In genomic region chr9:106447348-106447747, GRCm38 (mm10) we compare ENCODE assay signal across 7 mouse cellular contexts. TPM values are rescaled to one million over a fixed set of nuclear protein-coding genes. Genes with fewer than 3 reads are reported as not detected.
DNase-seq lines count a peak whose midpoint lies in the region; ATAC-seq and TF ChIP-seq lines count a peak whose summit lies in the region.

TSS of gene Abhd14b (plus strand) at chr9:106447459.
TSS of gene Abhd14a (minus strand) at chr9:106447678.

- H3K4me1 ChIP-seq in embryonic facial prominence, embryonic 11.5 days (ENCODE audit: control insufficient read depth, insufficient read depth, low read length) = peaks cover 12% of the 10 kb centered on the region
- H3K4me1 ChIP-seq in kidney, adult 2 months (ENCODE audit: control insufficient read depth, insufficient read depth, low read length) = peaks cover 27% of the 10 kb centered on the region
- H3K4me1 ChIP-seq in limb, embryonic 12.5 days (replicated peaks) = peaks cover 52% of the 10 kb centered on the region
- H3K4me1 ChIP-seq in midbrain, embryonic 15.5 days = peaks cover 34% of the 10 kb centered on the region
- H3K4me1 ChIP-seq in spleen, adult 2 months (ENCODE audit: control insufficient read depth, insufficient read depth, insufficient read length) = peaks cover 8% of the 10 kb centered on the region; the same call in 1 of the 2 replicates

- under 1% methylated on average over 24 of the region's 24 CpGs for WGBS in embryonic facial prominence, embryonic 11.5 days
- WGBS in kidney, adult 2 months = under 1% methylated on average over 24 of the region's 24 CpGs
- WGBS in limb, embryonic 12.5 days = 1% methylated on average over 24 of the region's 24 CpGs
- under 1% methylated on average over 24 of the region's 24 CpGs for WGBS in midbrain, embryonic 15.5 days
- WGBS in spleen, adult 2 months = under 1% methylated on average over 24 of the region's 24 CpGs

- TF ChIP-seq POLR2A in kidney, adult 2 months (IDR thresholded peaks at IDR 0.05; ENCODE audit: low read depth, low read length) = peak; percentile 37
- TF ChIP-seq POLR2A in spleen, adult 2 months (IDR thresholded peaks at IDR 0.05; ENCODE audit: low read depth, low read length) = no peak

- 0 out of 2 replicates have a peak within 1 kb of the TSS, but pooled peaks have one; percentile 15 for H3K27ac ChIP-seq in embryonic facial prominence, embryonic 11.5 days (replicated peaks; ENCODE audit: low read depth, low read length)
- H3K27ac ChIP-seq in kidney, adult 2 months (ENCODE audit: insufficient read depth, low read depth, low read length) = peak within 1 kb of the TSS; percentile 97
- peak within 1 kb of the TSS; percentile 79 for H3K27ac ChIP-seq in limb, embryonic 12.5 days
- H3K27ac ChIP-seq in midbrain, embryonic 15.5 days = peak within 1 kb of the TSS; percentile 70
- no peak within 1 kb of the TSS for H3K27ac ChIP-seq in spleen, adult 2 months (ENCODE audit: insufficient read depth, low read length)

- H3K4me3 ChIP-seq in embryonic facial prominence, embryonic 11.5 days (ENCODE audit: low read depth, low read length) = peak within 1 kb of the TSS; percentile 44
- H3K4me3 ChIP-seq in kidney, adult 2 months (ENCODE audit: insufficient read depth, low read depth, low read length) = peak within 1 kb of the TSS; percentile 82
- H3K4me3 ChIP-seq in limb, embryonic 12.5 days (replicated peaks) = peak within 1 kb of the TSS; percentile 58
- peak within 1 kb of the TSS; percentile 45 for H3K4me3 ChIP-seq in midbrain, embryonic 15.5 days
- H3K4me3 ChIP-seq in spleen, adult 2 months (ENCODE audit: extremely low read depth, insufficient read depth, insufficient read length) = peak within 1 kb of the TSS; percentile 68

- TF ChIP-seq CTCF in kidney, adult 2 months (conservative IDR thresholded peaks at IDR 0.05; ENCODE audit: insufficient read depth, insufficient read length, low read depth, low read length) = peak; percentile 56
- peak; percentile 20; the same call in 1 of the 2 replicates for TF ChIP-seq CTCF in spleen, adult 2 months (IDR thresholded peaks at IDR 0.05; ENCODE audit: extremely low read depth, insufficient read depth, insufficient read length, insufficient replicate concordance)

- H3K9ac ChIP-seq in embryonic facial prominence, embryonic 11.5 days (replicated peaks; ENCODE audit: low read length) = peak within 1 kb of the TSS; percentile 71
- H3K9ac ChIP-seq in limb, embryonic 12.5 days (replicated peaks) = peak within 1 kb of the TSS; percentile 70
- H3K9ac ChIP-seq in midbrain, embryonic 15.5 days = peak within 1 kb of the TSS; percentile 66

- H3K9me3 ChIP-seq in embryonic facial prominence, embryonic 11.5 days (replicated peaks; ENCODE audit: control insufficient read depth, low read length) = no peaks in the 10 kb centered on the region
- no peaks in the 10 kb centered on the region for H3K9me3 ChIP-seq in limb, embryonic 12.5 days
- H3K9me3 ChIP-seq in midbrain, embryonic 15.5 days = no peaks in the 10 kb centered on the region

- no peaks in the 10 kb centered on the region for H3K36me3 ChIP-seq in embryonic facial prominence, embryonic 11.5 days (replicated peaks; ENCODE audit: control insufficient read depth, insufficient read depth, low read depth, low read length)
- H3K36me3 ChIP-seq in kidney, adult 2 months (ENCODE audit: control insufficient read depth, insufficient read depth, low read length) = no peaks in the 10 kb centered on the region
- no peaks in the 10 kb centered on the region for H3K36me3 ChIP-seq in limb, embryonic 12.5 days
- H3K36me3 ChIP-seq in midbrain, embryonic 15.5 days (replicated peaks) = no peaks in the 10 kb centered on the region
- no peaks in the 10 kb centered on the region for H3K36me3 ChIP-seq in spleen, adult 2 months (ENCODE audit: control insufficient read depth, insufficient read depth, low read length)

- H3K4me2 ChIP-seq in embryonic facial prominence, embryonic 11.5 days (ENCODE audit: low read depth, low read length) = peak within 1 kb of the TSS; percentile 83
- peak within 1 kb of the TSS; percentile 84 for H3K4me2 ChIP-seq in limb, embryonic 12.5 days
- peak within 1 kb of the TSS; percentile 76 for H3K4me2 ChIP-seq in midbrain, embryonic 15.5 days

- peak; percentile 62 for ATAC-seq in embryonic facial prominence, embryonic 11.5 days (replicated peaks; ENCODE audit: insufficient number of reproducible peaks, low FRiP score, low TSS enrichment, low read depth)
- ATAC-seq in limb, embryonic 12.5 days (ENCODE audit: insufficient number of reproducible peaks, insufficient read depth, low FRiP score, low TSS enrichment, low read depth) = peak; percentile 82
- peak; percentile 81 for ATAC-seq in midbrain, embryonic 15.5 days (replicated peaks)

- H3K27me3 ChIP-seq in embryonic facial prominence, embryonic 11.5 days (ENCODE audit: control insufficient read depth, insufficient read depth, low read length) = no peaks in the 10 kb centered on the region
- H3K27me3 ChIP-seq in kidney, adult 2 months (replicated peaks; ENCODE audit: control insufficient read depth, insufficient read depth, low read length) = no peaks in the 10 kb centered on the region
- H3K27me3 ChIP-seq in limb, embryonic 12.5 days = no peaks in the 10 kb centered on the region
- no peaks in the 10 kb centered on the region for H3K27me3 ChIP-seq in midbrain, embryonic 15.5 days (replicated peaks)
- no peaks in the 10 kb centered on the region for H3K27me3 ChIP-seq in spleen, adult 2 months (ENCODE audit: control insufficient read depth, insufficient read depth, low read length)

- DNase-seq in adrenal gland, postnatal 14 days = peak; percentile 98
- peak; percentile 94 for DNase-seq in embryonic facial prominence, embryonic 11.5 days (ENCODE audit: low spot score)
- peak; percentile 95 to 98 for DNase-seq in heart, adult 18-20 months
- DNase-seq in kidney, adult 2 months = peak; percentile 99
- peak; percentile 37 to 86 for DNase-seq in spleen, adult 2 months (ENCODE audit: low read depth in 1 of 2, low spot score in 2 of 2)

RNA-seq across cellular contexts. Expression of gene Abhd14b, which starts in this region (rescaled TPM):
- 23.6 and 33.1 TPM in 2 replicates for total RNA-seq in adrenal gland, postnatal 14 days (2021)
- 4.9 and 8.8 TPM in 2 replicates for polyA plus RNA-seq in embryonic facial prominence, embryonic 11.5 days (2014; fragmentation: Nextera tagmentation; extraction: Ambion mirVana)
- 1 to 10 TPM; 8.5 to 8.6 TPM for total RNA-seq in heart, adult 18-20 months (2021)
- polyA plus RNA-seq in kidney, adult 2 months (2012; rRNA removed) = 470 and 526 TPM in 2 replicates
- 10.6 and 16.1 TPM in 2 replicates for polyA plus RNA-seq in limb, embryonic 12.5 days (2016; fragmentation: Nextera tagmentation; extraction: Ambion mirVana)
- polyA plus RNA-seq in midbrain, embryonic 15.5 days (2015; fragmentation: Nextera tagmentation; extraction: Ambion mirVana) = 8.9 and 11.0 TPM in 2 replicates
- 14.6 and 16.7 TPM in 2 replicates for polyA plus RNA-seq in spleen, adult 2 months (2012; rRNA removed)

RNA-seq across cellular contexts. Expression of gene Abhd14a, which starts in this region (rescaled TPM):
- total RNA-seq in adrenal gland, postnatal 14 days (2021) = 17.1 and 18.4 TPM in 2 replicates
- polyA plus RNA-seq in embryonic facial prominence, embryonic 11.5 days (2014; fragmentation: Nextera tagmentation; extraction: Ambion mirVana) = 41.9 and 43.5 TPM in 2 replicates
- 10 to 100 TPM; 19.0 to 19.6 TPM for total RNA-seq in heart, adult 18-20 months (2021)
- polyA plus RNA-seq in kidney, adult 2 months (2012; rRNA removed) = 137 and 146 TPM in 2 replicates
- 56.0 and 57.8 TPM in 2 replicates for polyA plus RNA-seq in limb, embryonic 12.5 days (2016; fragmentation: Nextera tagmentation; extraction: Ambion mirVana)
- 71.2 and 71.3 TPM in 2 replicates for polyA plus RNA-seq in midbrain, embryonic 15.5 days (2015; fragmentation: Nextera tagmentation; extraction: Ambion mirVana)
- polyA plus RNA-seq in spleen, adult 2 months (2012; rRNA removed) = 11.5 and 12.7 TPM in 2 replicates

Comparison
In these comparisons a context has a peak if more than half of its experiments do, and no peak if none do; other contexts are left out.
1. RNA of gene Abhd14b (polyA plus RNA-seq): 470 to 526 TPM in kidney, adult 2 months; 14.6 to 16.7 TPM in spleen, adult 2 months, 10.6 to 16.1 TPM in limb, embryonic 12.5 days, 8.9 to 11.0 TPM in midbrain, embryonic 15.5 days and 4.9 to 8.8 TPM in embryonic facial prominence, embryonic 11.5 days; every median in the first group is over 10 times any median in the second.
2. Peak in every context shown above with its lines, with median percentiles within 50 percentile points of each other: DNase-seq, ATAC-seq, H3K4me2 ChIP-seq, H3K4me3 ChIP-seq and H3K9ac ChIP-seq.